Mouse (Mus musculus): ENCODE data around the gene Srl. TPM values are rescaled to one million over a fixed set of nuclear protein-coding genes. Genes with fewer than 3 reads are reported as not detected.
A peak's percentile ranks its signal among the peaks of the same experiment; 100 is the strongest.

Gene Srl
- total RNA-seq, 1 experiment from 2014 or later, result 23.1 TPM

- no peak for ATAC-seq (replicated peaks; ENCODE audit: low read depth, poor library complexity, severe bottlenecking)
Measured at GRCm38 (mm10) chr16:4480616-4481265, 60.9 kb downstream of the Srl start.

- ATAC-seq (replicated peaks; ENCODE audit: low read depth, poor library complexity, severe bottlenecking), result no peak
Measured at GRCm38 (mm10) chr16:4477591-4478215, 63.9 kb downstream of the Srl start.

GRCm38 (mm10) chr16:4474882-4475803 is 66.5 kb downstream of the Srl start:
- peak; percentile 87 for ATAC-seq (replicated peaks; ENCODE audit: low read depth, poor library complexity, severe bottlenecking)

GRCm38 (mm10) chr16:4474040-4474881 is 67.4 kb downstream of the Srl start:
- peak; percentile 5; the same call in 1 of the 2 replicates for ATAC-seq (replicated peaks; ENCODE audit: low read depth, poor library complexity, severe bottlenecking)

GRCm38 (mm10) chr16:4473231-4473630 is 68.4 kb downstream of the Srl start:
- no peak for ATAC-seq (replicated peaks; ENCODE audit: low read depth, poor library complexity, severe bottlenecking)

GRCm38 (mm10) chr16:4472687-4473086 is 68.9 kb downstream of the Srl start:
- ATAC-seq (replicated peaks; ENCODE audit: low read depth, poor library complexity, severe bottlenecking), result no peak

- peak; percentile 80 for ATAC-seq (replicated peaks; ENCODE audit: low read depth, poor library complexity, severe bottlenecking)
Measured at GRCm38 (mm10) chr16:4469599-4470352, 71.8 kb downstream of the Srl start.

GRCm38 (mm10) chr16:4464529-4465089 is 77.0 kb downstream of the Srl start:
- ATAC-seq (replicated peaks; ENCODE audit: low read depth, poor library complexity, severe bottlenecking), result peak; percentile 62

GRCm38 (mm10) chr16:4457927-4458326 is 83.7 kb downstream of the Srl start:
- ATAC-seq (replicated peaks; ENCODE audit: low read depth, poor library complexity, severe bottlenecking), result peak; percentile 43; the same call in 1 of the 2 replicates

- ATAC-seq (replicated peaks; ENCODE audit: low read depth, poor library complexity, severe bottlenecking), result no peak
Measured at GRCm38 (mm10) chr16:4456391-4456790, 85.2 kb downstream of the Srl start.

GRCm38 (mm10) chr16:4455693-4456092 is 85.9 kb downstream of the Srl start:
- ATAC-seq (replicated peaks; ENCODE audit: low read depth, poor library complexity, severe bottlenecking), result peak; percentile 74

- no peak for ATAC-seq (replicated peaks; ENCODE audit: low read depth, poor library complexity, severe bottlenecking)
Measured at GRCm38 (mm10) chr16:4454563-4454962, 87.1 kb downstream of the Srl start.

- no peak for ATAC-seq (replicated peaks; ENCODE audit: low read depth, poor library complexity, severe bottlenecking)
Measured at GRCm38 (mm10) chr16:4449418-4449817, 92.2 kb downstream of the Srl start.

GRCm38 (mm10) chr16:4448235-4448634 is 93.4 kb downstream of the Srl start:
- ATAC-seq (replicated peaks; ENCODE audit: low read depth, poor library complexity, severe bottlenecking), result peak; percentile 47; the same call in 1 of the 2 replicates

- no peak for ATAC-seq (replicated peaks; ENCODE audit: low read depth, poor library complexity, severe bottlenecking)
Measured at GRCm38 (mm10) chr16:4446395-4446794, 95.2 kb downstream of the Srl start.

GRCm38 (mm10) chr16:4444378-4444777 is 97.2 kb downstream of the Srl start:
- ATAC-seq (replicated peaks; ENCODE audit: low read depth, poor library complexity, severe bottlenecking), result no peak

- ATAC-seq (replicated peaks; ENCODE audit: low read depth, poor library complexity, severe bottlenecking), result no peak
Measured at GRCm38 (mm10) chr16:4439302-4440066, 102.1 kb downstream of the Srl start.

GRCm38 (mm10) chr16:4436738-4437137 is 104.9 kb downstream of the Srl start:
- peak; percentile 95 for ATAC-seq (replicated peaks; ENCODE audit: low read depth, poor library complexity, severe bottlenecking)

Data from common myeloid progenitor, adult 5-6 weeks (primary cell).